Mouse (Mus musculus) myocyte (in vitro differentiated cells): ENCODE results near the gene Cyp4f16. TPM values are rescaled to one million over a fixed set of nuclear protein-coding genes. Genes with fewer than 3 reads are reported as not detected.

ENCODE experiments used
- H3K27me3 ChIP-seq: one replicate; pipeline ENCODE4 v1.6.1; 2011; ENCODE audit not compliant: control insufficient read depth, insufficient read depth, insufficient read length
- H3K36me3 ChIP-seq: one replicate; pipeline ENCODE4 v1.6.1; 2011; ENCODE audit not compliant: control insufficient read depth, insufficient read depth
- H3K4me2 ChIP-seq: one replicate; pipeline ENCODE4 v1.6.1; 2011; ENCODE audit warnings: low read depth, control low read depth
- H3K4me3 ChIP-seq: one replicate; pipeline ENCODE4 v1.5.1; 2011; ENCODE audit warnings: mild to moderate bottlenecking, control low read depth, moderate library complexity
- H3K79me2 ChIP-seq: one replicate; pipeline ENCODE4 v1.6.1; 2011; ENCODE audit not compliant: control insufficient read depth, insufficient read depth
- H3ac ChIP-seq: one replicate; pipeline ENCODE4 v1.6.1; 2011; ENCODE audit not compliant: control insufficient read depth, insufficient read length
- CEBPB ChIP-seq: IDR thresholded peaks from 2 replicates; pipeline ENCODE4 v1.6.1; 2011; ENCODE audit warnings: mild to moderate bottlenecking, moderate library complexity; ENCODE audit not compliant: poor library complexity, insufficient read depth, severe bottlenecking
- E2F4 ChIP-seq: IDR thresholded peaks from one replicate; pipeline ENCODE4 v1.6.1; 2011; ENCODE audit warnings: mild to moderate bottlenecking, control low read depth, moderate library complexity; ENCODE audit not compliant: insufficient read depth
- MAX ChIP-seq: IDR thresholded peaks from one replicate; pipeline ENCODE4 v1.6.1; 2011; ENCODE audit warnings: low read depth, mild to moderate bottlenecking, control low read depth
- MYOD1 ChIP-seq, 3 experiments: IDR thresholded peaks; one replicate each; pipeline ENCODE4 v1.6.1; 2011; ENCODE audit warnings: control low read depth in 2 of 3, low read depth in 2 of 3, mild to moderate bottlenecking in 2 of 3, moderate library complexity in 1 of 3; ENCODE audit not compliant: insufficient read length in 2 of 3, control insufficient read depth in 1 of 3
- MYOG ChIP-seq, 3 experiments: IDR thresholded peaks; one replicate each; pipeline ENCODE4 v1.6.1; 2011; ENCODE audit warnings: control low read depth in 2 of 3, low read depth in 2 of 3, mild to moderate bottlenecking in 2 of 3; ENCODE audit not compliant: insufficient read length in 2 of 3, control insufficient read depth in 1 of 3, insufficient read depth in 1 of 3
- POLR2A ChIP-seq: IDR thresholded peaks from one replicate; pipeline ENCODE4 v1.6.1; 2011; ENCODE audit warnings: low read depth, mild to moderate bottlenecking, control low read depth, moderate library complexity; ENCODE audit not compliant: insufficient read length
- POLR2AphosphoS2 ChIP-seq: IDR thresholded peaks from one replicate; pipeline ENCODE4 v1.6.1; 2011; ENCODE audit warnings: low read depth, control low read depth; ENCODE audit not compliant: insufficient read length
- REST ChIP-seq: IDR thresholded peaks from one replicate; pipeline ENCODE4 v1.6.1; 2011; ENCODE audit warnings: mild to moderate bottlenecking, control low read depth, moderate library complexity; ENCODE audit not compliant: insufficient read depth, insufficient read length
- SRF ChIP-seq: IDR thresholded peaks from one replicate; pipeline ENCODE4 v1.6.1; 2011; ENCODE audit warnings: low read depth; ENCODE audit not compliant: control insufficient read depth, insufficient read length
- TCF12 ChIP-seq: IDR thresholded peaks from one replicate; pipeline ENCODE4 v1.6.1; 2011; ENCODE audit warnings: mild to moderate bottlenecking, control low read depth; ENCODE audit not compliant: poor library complexity, insufficient read depth, severe bottlenecking
- TCF3 ChIP-seq: IDR thresholded peaks from one replicate; pipeline ENCODE4 v1.6.1; 2011; ENCODE audit warnings: low read depth, control low read depth; ENCODE audit not compliant: insufficient read length
- USF1 ChIP-seq: IDR thresholded peaks from one replicate; pipeline ENCODE4 v1.6.1; 2011; ENCODE audit warnings: low read depth, mild to moderate bottlenecking, control low read depth, moderate library complexity
- polyA plus RNA-seq: library from polyadenylated mRNA; unstranded; fragments of >200 nt; fragmentation: generic; extraction: Trizol; gene quantifications from one replicate; pipeline ENCODE4 v1.2.1, GENCODE M21; 2012; ENCODE audit warnings: missing spikeins

Cyp4f16 gene
- polyA plus RNA-seq, 1 experiment, result 12.0 TPM

- no peak overlapping the region for H3K4me3 ChIP-seq
- H3K79me2 ChIP-seq, result no peaks in the 10 kb centered on the region
- H3K36me3 ChIP-seq, result no peaks in the 10 kb centered on the region
- no peaks in the 10 kb centered on the region for H3K27me3 ChIP-seq
- TF ChIP-seq E2F4, result no peak
- no peak for TF ChIP-seq CEBPB
- no peak for TF ChIP-seq POLR2A
- no peak for TF ChIP-seq MAX
- TF ChIP-seq REST, result no peak
- no peak for TF ChIP-seq TCF12
- TF ChIP-seq MYOG (IDR thresholded peaks at IDR 0.05; ENCODE audit: control insufficient read depth in 1 of 3, insufficient read depth in 1 of 3, insufficient read length in 2 of 3, low read depth in 2 of 3), result no peak
- TF ChIP-seq MYOD1 (IDR thresholded peaks at IDR 0.05; ENCODE audit: control insufficient read depth in 1 of 3, insufficient read length in 2 of 3, low read depth in 2 of 3), result no peak
- TF ChIP-seq TCF3, result no peak
- no peak for TF ChIP-seq POLR2AphosphoS2
- TF ChIP-seq USF1, result no peak
- TF ChIP-seq SRF, result no peak
- H3ac ChIP-seq, result no peak overlapping the region
- H3K4me2 ChIP-seq, result no peak overlapping the region
Observed at GRCm38 (mm10) chr17:32503111-32503510, 33.2 kb upstream of the Cyp4f16 start.

GRCm38 (mm10) chr17:32505851-32506728 lies 30.3 kb upstream of the Cyp4f16 start, which contains the start of gene Cyp4f17:
Gene Cyp4f17 (plus strand): TSS chr17:32506050.
- H3ac ChIP-seq, result no peak within 1 kb of the TSS
- TF ChIP-seq POLR2AphosphoS2 (no peak), MAX (no peak), REST (no peak), MYOD1 (IDR thresholded peaks at IDR 0.05; ENCODE audit: control insufficient read depth in 1 of 3, insufficient read length in 2 of 3, low read depth in 2 of 3) (no peak), POLR2A (peak; percentile 38), USF1 (peak; percentile 49), CEBPB (no peak), TCF3 (no peak)
- H3K79me2 ChIP-seq, result no peaks in the 10 kb centered on the region
- H3K4me2 ChIP-seq, result peak within 1 kb of the TSS; percentile 89
- no peaks in the 10 kb centered on the region for H3K36me3 ChIP-seq
- no peaks in the 10 kb centered on the region for H3K27me3 ChIP-seq
- H3K4me3 ChIP-seq, result peak within 1 kb of the TSS; percentile 30

GRCm38 (mm10) chr17:32506729-32507245 lies 29.6 kb upstream of the Cyp4f16 start:
- Histone ChIP-seq H3K27me3 (no peaks in the 10 kb centered on the region), H3K4me3 (peak overlapping the region; percentile 30), H3ac (no peak overlapping the region), H3K79me2 (no peaks in the 10 kb centered on the region), H3K4me2 (peak overlapping the region; percentile 89), H3K36me3 (no peaks in the 10 kb centered on the region)
- TF ChIP-seq MAX (no peak), REST (no peak), CEBPB (no peak), E2F4 (no peak), SRF (no peak), MYOD1 (IDR thresholded peaks at IDR 0.05; ENCODE audit: control insufficient read depth in 1 of 3, insufficient read length in 2 of 3, low read depth in 2 of 3) (no peak), POLR2A (no peak), MYOG (IDR thresholded peaks at IDR 0.05; ENCODE audit: control insufficient read depth in 1 of 3, insufficient read depth in 1 of 3, insufficient read length in 2 of 3, low read depth in 2 of 3) (no peak), POLR2AphosphoS2 (no peak), TCF12 (no peak)

- Histone ChIP-seq H3ac (no peak overlapping the region), H3K27me3 (no peaks in the 10 kb centered on the region), H3K79me2 (no peaks in the 10 kb centered on the region), H3K4me2 (no peak overlapping the region), H3K4me3 (no peak overlapping the region), H3K36me3 (no peaks in the 10 kb centered on the region)
- no peak for TF ChIP-seq E2F4
- TF ChIP-seq USF1, result no peak
- TF ChIP-seq MYOD1 (IDR thresholded peaks at IDR 0.05; ENCODE audit: control insufficient read depth in 1 of 3, insufficient read length in 2 of 3, low read depth in 2 of 3), result no peak
- TF ChIP-seq POLR2AphosphoS2, result no peak
Observed at GRCm38 (mm10) chr17:32516126-32516525, 20.2 kb upstream of the Cyp4f16 start.

- H3K4me2 ChIP-seq, result no peak overlapping the region
- no peak overlapping the region for H3ac ChIP-seq
- H3K27me3 ChIP-seq, result no peaks in the 10 kb centered on the region
- TF ChIP-seq MYOD1 (IDR thresholded peaks at IDR 0.05; ENCODE audit: control insufficient read depth in 1 of 3, insufficient read length in 2 of 3, low read depth in 2 of 3) (no peak), REST (no peak), TCF3 (no peak), E2F4 (no peak), CEBPB (no peak), POLR2A (no peak), MYOG (IDR thresholded peaks at IDR 0.05; ENCODE audit: control insufficient read depth in 1 of 3, insufficient read depth in 1 of 3, insufficient read length in 2 of 3, low read depth in 2 of 3) (no peak)
- no peak overlapping the region for H3K4me3 ChIP-seq
- no peaks in the 10 kb centered on the region for H3K36me3 ChIP-seq
- H3K79me2 ChIP-seq, result no peaks in the 10 kb centered on the region
Observed at GRCm38 (mm10) chr17:32521981-32522380, 14.4 kb upstream of the Cyp4f16 start.
